Mouse (Mus musculus) right cerebral cortex, postnatal 36 days (tissue): Measurements from ENCODE around the gene Inpp5f.
A peak's percentile ranks its signal among the peaks of the same experiment; 100 is the strongest.
"Not testable (repeated sequence)": the region's sequence is repeated elsewhere in the genome, so short reads cannot be mapped to it uniquely, and the experiment has no call there.

Experiments
- DNase-seq, 2 experiments: peaks; one replicate each; pipeline ENCODE4 v3.0.0; 2022; ENCODE audit warnings: low spot score in 2 of 2, mixed read lengths in 1 of 2

Inpp5f gene

GRCm38 (mm10) chr7:128656970-128657369 is 45.8 kb downstream of the Inpp5f start:
- no peak for DNase-seq

DNA sequence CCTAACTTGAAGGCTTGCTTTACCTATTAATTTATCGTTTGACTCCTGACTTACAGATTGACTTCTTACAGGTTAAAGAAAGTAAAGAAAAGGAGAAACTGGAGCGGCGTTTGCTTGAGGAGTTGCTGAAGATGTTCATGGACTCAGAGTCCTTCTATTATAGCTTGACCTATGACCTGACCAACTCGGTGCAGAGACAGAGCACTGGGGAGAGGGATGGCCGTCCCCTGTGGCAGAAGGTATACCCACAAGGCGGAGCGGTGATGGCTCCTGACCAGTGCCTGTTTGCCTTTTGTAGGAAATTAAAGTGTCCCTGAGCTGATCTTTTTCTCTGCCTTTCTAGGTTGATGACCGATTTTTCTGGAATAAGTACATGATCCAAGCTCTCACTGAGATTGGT is 52.8 kb downstream of the Inpp5f start:
- no peak for DNase-seq

GRCm38 (mm10) chr7:128664861-128665377 is 53.8 kb downstream of the Inpp5f start:
- no peak for DNase-seq

- no peak for DNase-seq
Measured at GRCm38 (mm10) chr7:128667788-128668187, 56.7 kb downstream of the Inpp5f start.

DNA sequence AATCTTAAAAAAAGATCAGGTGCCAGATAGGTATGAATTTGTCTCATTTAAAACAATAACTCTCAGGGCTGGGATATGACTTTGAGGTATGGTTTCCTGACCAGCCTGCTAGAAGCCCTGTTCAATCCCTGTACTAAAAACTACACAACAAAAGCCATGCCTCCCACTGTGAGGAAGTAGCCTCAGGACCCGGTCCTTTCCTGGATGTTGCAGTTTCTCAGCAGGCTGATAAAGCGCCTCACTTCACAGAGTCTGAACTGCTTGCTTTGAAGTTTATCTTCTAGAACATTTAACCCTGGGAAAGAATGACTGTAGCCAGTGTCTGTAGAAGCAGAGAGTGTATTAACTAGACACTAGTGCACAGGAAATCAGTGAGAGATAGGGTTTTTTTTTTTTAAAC is 57.7 kb downstream of the Inpp5f start:
- no peak for DNase-seq

GRCm38 (mm10) chr7:128671952-128672351 is 60.8 kb downstream of the Inpp5f start:
- DNase-seq = peak; percentile 65 to 81

DNA sequence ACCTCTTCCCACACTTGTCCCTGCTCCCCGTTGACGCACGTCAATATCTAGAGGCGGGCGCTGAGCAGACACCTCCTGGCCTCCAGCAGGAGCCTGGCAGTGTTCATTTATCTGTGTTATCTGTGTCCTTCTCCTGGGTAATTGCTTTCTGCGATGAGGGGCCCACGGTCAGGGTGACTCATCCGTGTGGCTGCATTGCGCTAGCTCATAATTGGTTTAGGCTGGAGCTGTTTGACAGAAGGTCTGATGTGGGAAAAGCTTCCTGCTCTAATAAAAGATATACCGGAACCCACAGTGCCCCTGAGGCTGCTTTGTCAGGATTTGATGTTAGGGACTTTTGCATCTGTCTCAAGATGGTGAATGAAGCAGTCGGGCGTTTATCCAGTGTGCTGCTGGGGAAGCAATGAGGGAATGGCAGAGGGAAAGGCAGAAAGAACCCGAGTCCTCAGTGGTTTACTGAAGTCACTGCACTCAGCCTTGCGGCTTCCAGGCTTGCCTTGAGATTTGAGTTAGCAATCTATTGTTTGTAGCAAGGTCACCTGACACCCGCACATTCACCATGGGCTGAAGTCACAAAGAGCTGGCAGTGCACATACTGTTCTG is 61.4 kb downstream of the Inpp5f start:
- peak in 1 of 2 experiments; percentile 14 for DNase-seq

GRCm38 (mm10) chr7:128678546-128678945 is 67.4 kb downstream of the Inpp5f start:
- DNase-seq = no peak

DNA sequence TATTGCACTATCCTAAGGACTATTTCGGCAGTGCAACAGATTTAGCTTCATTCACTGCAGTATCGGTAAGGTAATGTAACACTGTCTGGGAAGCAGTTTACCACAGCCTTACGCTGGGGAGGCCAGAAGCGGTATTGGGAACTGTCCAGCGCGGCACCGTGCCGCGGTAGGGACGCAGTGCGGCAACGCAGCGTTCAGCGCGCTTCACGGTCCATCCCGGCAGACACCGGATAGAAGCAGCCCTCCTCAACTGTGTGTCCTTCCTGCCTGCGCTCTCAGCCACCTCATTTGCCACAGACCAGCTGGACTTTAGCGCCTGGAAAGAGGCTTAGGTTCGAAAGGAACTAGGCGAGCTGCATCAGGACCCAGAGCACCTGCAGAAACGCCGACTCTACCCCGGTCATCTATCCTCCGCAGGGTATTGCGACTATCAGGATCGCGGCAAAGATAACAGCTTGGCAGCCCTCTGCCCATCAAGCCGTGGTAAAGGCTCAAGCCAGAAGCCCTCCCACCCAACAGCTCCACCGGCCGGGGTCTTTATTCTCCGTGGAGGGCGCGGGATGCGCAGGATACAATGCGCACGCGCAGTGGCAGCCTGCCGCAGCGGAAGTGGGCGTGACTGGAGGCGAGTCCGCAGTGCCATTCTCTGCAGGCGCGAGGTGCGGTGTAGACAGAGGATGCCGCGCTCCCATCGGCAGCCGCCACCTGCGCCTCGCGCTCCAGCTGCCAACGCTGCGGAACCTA is 76.9 kb downstream of the Inpp5f start:
- peak; percentile 70 for DNase-seq

- no peak for DNase-seq
Measured at GRCm38 (mm10) chr7:128689347-128689746, 78.2 kb downstream of the Inpp5f start.

- peak; percentile 79 to 80 for DNase-seq
Measured at GRCm38 (mm10) chr7:128690070-128690469, 78.9 kb downstream of the Inpp5f start.

DNA sequence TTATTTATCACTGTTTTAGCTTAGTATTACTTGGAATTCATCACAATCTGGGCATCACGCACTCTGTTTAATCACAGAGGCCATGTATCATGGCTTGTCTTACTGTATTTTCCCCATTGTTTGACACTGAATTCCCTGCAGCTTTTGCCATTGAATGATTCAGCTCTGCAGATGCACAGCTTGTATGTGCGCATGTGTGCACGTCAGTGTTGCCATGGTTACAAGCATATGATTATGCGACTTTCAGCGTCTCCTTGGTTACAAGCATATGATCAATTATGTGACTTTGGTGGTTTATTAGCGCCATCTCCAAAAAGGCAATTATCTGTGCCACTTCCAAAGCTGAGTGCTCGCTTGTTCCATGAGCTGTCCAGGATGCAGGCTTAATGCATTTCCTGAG is 79.7 kb downstream of the Inpp5f start:
- DNase-seq = peak; percentile 81 to 89

GRCm38 (mm10) chr7:128692163-128692562 is 81.0 kb downstream of the Inpp5f start:
- no peak for DNase-seq

DNA sequence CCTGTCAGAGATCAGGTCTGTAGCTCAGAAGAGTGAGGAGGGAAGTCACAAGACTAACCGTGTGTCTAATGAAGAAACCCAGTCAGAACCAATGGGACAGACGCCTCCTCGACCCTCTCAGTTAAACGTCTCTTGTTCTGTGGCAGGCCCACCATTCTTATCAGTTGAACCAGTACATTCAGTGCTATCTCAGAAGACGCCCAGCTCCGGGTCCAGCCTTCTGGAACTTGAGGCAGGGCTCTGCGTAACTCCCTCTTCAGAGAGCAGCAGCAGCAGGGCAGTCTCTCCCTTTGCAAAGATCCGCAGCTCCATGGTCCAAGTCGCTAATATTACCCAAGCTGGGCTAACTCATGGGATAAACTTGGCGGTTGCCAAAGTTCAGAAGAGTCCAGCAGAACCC is 83.7 kb downstream of the Inpp5f start:
- DNase-seq = no peak

- not testable (repeated sequence) for DNase-seq
Measured at GRCm38 (mm10) chr7:128699959-128700358, 88.8 kb downstream of the Inpp5f start.

DNA sequence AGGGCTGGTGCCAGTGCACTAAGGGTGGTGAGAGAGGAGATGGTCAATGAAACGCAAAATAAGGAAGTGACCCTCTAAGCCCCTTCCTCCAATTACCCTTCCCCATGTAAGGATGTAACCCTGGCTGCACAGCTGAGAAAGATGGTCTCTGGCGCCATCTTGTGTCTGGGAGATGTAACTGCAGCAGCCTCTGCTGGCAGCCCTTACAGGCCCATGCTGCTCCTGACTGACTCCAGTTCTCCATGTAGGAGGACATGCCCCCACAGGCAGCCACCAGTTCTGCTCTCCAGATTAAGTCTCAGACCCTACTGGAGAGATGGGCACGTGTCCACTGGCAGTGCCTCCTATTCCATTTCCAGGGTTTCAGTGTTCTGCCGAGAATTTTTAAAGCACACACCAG is 94.6 kb downstream of the Inpp5f start:
- peak; percentile 47 to 57 for DNase-seq

DNA sequence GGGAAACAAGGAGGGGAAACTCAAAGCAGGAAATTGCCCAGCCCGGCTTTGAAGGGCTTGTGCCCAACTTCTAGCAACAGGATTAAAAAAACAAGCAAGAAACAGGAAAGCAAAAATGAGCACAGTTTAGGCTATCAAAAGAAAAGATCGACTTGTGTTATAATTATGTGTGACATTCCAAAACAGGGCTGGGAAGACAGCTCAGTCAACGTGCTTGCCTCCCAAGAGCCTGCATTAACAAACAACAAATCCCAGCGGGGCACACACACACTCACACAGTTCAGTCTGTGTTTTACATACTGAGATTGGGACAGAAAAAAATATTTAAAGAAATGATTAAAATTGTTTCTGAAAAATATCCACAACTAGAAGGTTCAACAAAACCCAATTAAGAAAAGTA is 106.9 kb downstream of the Inpp5f start:
- DNase-seq = no peak

DNA sequence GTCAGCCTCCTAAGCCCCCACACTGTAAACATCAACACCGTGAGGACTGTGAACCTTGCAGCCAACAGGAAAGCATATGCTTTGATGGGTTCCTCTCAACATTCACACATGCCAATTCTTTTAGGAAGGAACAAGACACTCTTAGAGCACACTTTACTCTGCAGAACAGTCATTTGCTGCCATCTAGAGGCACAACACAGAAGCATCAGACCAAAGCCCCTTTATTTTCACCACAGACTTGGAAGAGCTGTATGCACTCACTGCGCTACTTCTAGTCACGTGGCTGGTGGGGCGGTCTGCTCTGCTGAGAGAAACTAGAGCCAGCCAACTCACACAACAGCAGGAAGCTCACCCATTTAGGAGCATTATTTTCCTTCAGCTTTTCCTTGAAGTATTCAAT is 113.6 kb downstream of the Inpp5f start:
- peak; percentile 76 to 78 for DNase-seq

GRCm38 (mm10) chr7:128725189-128725588 is 114.1 kb downstream of the Inpp5f start:
- DNase-seq = no peak

- no peak for DNase-seq
Measured at GRCm38 (mm10) chr7:128726999-128727398, 115.9 kb downstream of the Inpp5f start.

- no peak for DNase-seq
Measured at GRCm38 (mm10) chr7:128727701-128728100, 116.6 kb downstream of the Inpp5f start.

- DNase-seq = no peak
Measured at GRCm38 (mm10) chr7:128728738-128729137, 117.6 kb downstream of the Inpp5f start.

DNA sequence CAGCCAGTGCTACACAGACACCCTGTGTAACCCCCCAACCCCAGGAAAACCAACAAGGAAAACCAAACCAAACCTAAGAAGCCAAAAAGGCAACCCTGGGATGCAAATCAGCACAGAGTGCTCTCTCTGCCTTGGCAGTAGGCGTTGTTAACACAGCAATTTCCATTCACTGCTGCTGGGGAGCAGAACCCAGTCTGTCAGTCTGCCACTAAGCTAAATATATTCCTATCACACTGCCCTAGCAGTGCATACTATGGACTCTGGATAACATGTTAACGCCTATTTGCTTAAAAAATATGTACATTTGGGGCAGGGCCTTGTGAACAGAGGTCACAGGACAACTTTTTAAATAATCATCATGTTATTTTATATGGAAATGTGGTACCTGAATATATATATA is 120.5 kb downstream of the Inpp5f start:
- DNase-seq = no peak
